Mouse (Mus musculus) WW6 (cell line): Measurements from ENCODE around the gene Ankmy1.
A peak's percentile ranks its signal among the peaks of the same experiment; 100 is the strongest.

Source experiments
- DNase-seq: peaks from one replicate; pipeline ENCODE4 v3.0.0-alpha.2; 2013; ENCODE audit warnings: low read depth, low spot score

The Ankmy1 gene

GRCm38 (mm10) chr1:92902786-92903185 is at the start of gene Ankmy1:
TSS of gene Ankmy1 (minus strand) at chr1:92902906.
- no peak for DNase-seq

- DNase-seq: no peak
Measured at GRCm38 (mm10) chr1:92950607-92951006, 47.9 kb upstream of the Ankmy1 start, which contains the start of gene Gpr35. TSS of gene Gpr35 (plus strand) at chr1:92950865.

- no peak for DNase-seq
Measured at GRCm38 (mm10) chr1:92949426-92949825, 46.7 kb upstream of the Ankmy1 start.

- no peak for DNase-seq
Measured at GRCm38 (mm10) chr1:92947966-92948365, 45.3 kb upstream of the Ankmy1 start.

GRCm38 (mm10) chr1:92943219-92943989 is 40.7 kb upstream of the Ankmy1 start:
- no peak for DNase-seq

- DNase-seq: no peak
Measured at GRCm38 (mm10) chr1:92939746-92940145, 37.0 kb upstream of the Ankmy1 start.

GRCm38 (mm10) chr1:92937797-92938196 is 35.1 kb upstream of the Ankmy1 start:
- no peak for DNase-seq

- no peak for DNase-seq
Measured at GRCm38 (mm10) chr1:92936467-92936866, 33.8 kb upstream of the Ankmy1 start.

- no peak for DNase-seq
Measured at GRCm38 (mm10) chr1:92935977-92936376, 33.3 kb upstream of the Ankmy1 start.

GRCm38 (mm10) chr1:92935054-92935962 is 32.6 kb upstream of the Ankmy1 start:
- DNase-seq: no peak

- DNase-seq: peak; percentile 90
Measured at GRCm38 (mm10) chr1:92934182-92934827, 31.6 kb upstream of the Ankmy1 start, which contains the start of gene Capn10. TSS of gene Capn10 (plus strand) at chr1:92934376.

GRCm38 (mm10) chr1:92933611-92934010 is 30.9 kb upstream of the Ankmy1 start:
- no peak for DNase-seq

GRCm38 (mm10) chr1:92930171-92930706 is 27.5 kb upstream of the Ankmy1 start:
- DNase-seq: no peak

- DNase-seq: no peak
Measured at GRCm38 (mm10) chr1:92921496-92921895, 18.8 kb upstream of the Ankmy1 start.

- DNase-seq: no peak
Measured at GRCm38 (mm10) chr1:92920474-92921200, 17.9 kb upstream of the Ankmy1 start.

- DNase-seq: no peak
Measured at GRCm38 (mm10) chr1:92919775-92920174, 17.1 kb upstream of the Ankmy1 start.

GRCm38 (mm10) chr1:92919151-92919550 is 16.4 kb upstream of the Ankmy1 start:
- no peak for DNase-seq

- no peak for DNase-seq
Measured at GRCm38 (mm10) chr1:92916725-92917124, 14.0 kb upstream of the Ankmy1 start.

GRCm38 (mm10) chr1:92914993-92915392 is 12.3 kb upstream of the Ankmy1 start:
- no peak for DNase-seq

- no peak for DNase-seq
Measured at GRCm38 (mm10) chr1:92914239-92914638, 11.5 kb upstream of the Ankmy1 start.

- no peak for DNase-seq
Measured at GRCm38 (mm10) chr1:92912286-92912685, 9.6 kb upstream of the Ankmy1 start.
